Mouse (Mus musculus): ENCODE measurements at regions not wholly inside any gene's neighbourhood (a gene's known extent, or its start where the extent isn't known, plus 50 kb on each side); places are given as distances from the start of the nearest gene placed in this dataset.

DNA sequence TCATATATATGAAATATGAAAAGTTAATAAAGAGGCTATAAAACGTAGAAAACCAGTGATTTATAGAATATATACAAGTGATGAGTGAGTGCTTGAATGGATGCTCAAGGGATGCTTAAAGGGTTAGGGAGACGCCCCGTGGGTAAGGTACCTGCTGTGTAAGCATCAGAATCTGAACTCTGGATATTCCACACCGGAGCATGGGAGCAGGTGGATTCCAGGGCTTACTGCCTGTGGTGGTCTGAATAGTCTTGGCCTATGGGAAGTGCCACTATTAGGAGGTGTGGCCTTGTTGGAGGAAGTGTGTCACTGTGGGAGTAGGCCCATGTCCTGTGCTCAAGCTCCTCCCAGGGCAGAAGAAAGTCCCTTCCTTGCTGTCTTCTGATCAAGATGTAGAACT lies 257.4 kb downstream of the Bcl11a start:
- TF ChIP-seq EP300 (IDR thresholded peaks at IDR 0.05; ENCODE audit: low read depth) (no peak), CTCF (IDR thresholded peaks at IDR 0.05; ENCODE audit: low read depth) (no peak)
